Mouse (Mus musculus): ENCODE measurements around the gene Btbd11.

GRCm38 (mm10) chr10:85541481-85541880 is 154.9 kb downstream of the Btbd11 start:
- no peak for TF ChIP-seq CTCF (conservative IDR thresholded peaks at IDR 0.05; ENCODE audit: insufficient read depth, insufficient read length, low read depth, low read length)
- TF ChIP-seq POLR2A (IDR thresholded peaks at IDR 0.05; ENCODE audit: low read depth, low read length) = no peak

Data from kidney, adult 2 months (tissue).